Mouse (Mus musculus): ENCODE results near the gene Gm7358. TPM values are rescaled to one million over a fixed set of nuclear protein-coding genes. Genes with fewer than 3 reads are reported as not detected.

Gm7358 gene
- polyA plus RNA-seq, 1 experiment = not detected

Other genes starting within 250 kb of the Gm7358 start
- not detected in 2 replicates for gene Gm7168, start 111.2 kb downstream of the Gm7358 start, polyA plus RNA-seq (2012; rRNA removed)
- gene Gm7356, start 55.8 kb downstream of the Gm7358 start, polyA plus RNA-seq (2012; rRNA removed) = not detected in 2 replicates
- gene Dact2, start 144.8 kb upstream of the Gm7358 start, polyA plus RNA-seq (2012; rRNA removed) = 37.4 and 45.8 TPM in 2 replicates
- 15.6 and 17.8 TPM in 2 replicates for gene Smoc2, start 220.0 kb upstream of the Gm7358 start, polyA plus RNA-seq (2012; rRNA removed)

Data from thymus, adult 2 months (tissue).